Comparison of ENCODE assay signal across 7 mouse cellular contexts in the genomic region with DNA sequence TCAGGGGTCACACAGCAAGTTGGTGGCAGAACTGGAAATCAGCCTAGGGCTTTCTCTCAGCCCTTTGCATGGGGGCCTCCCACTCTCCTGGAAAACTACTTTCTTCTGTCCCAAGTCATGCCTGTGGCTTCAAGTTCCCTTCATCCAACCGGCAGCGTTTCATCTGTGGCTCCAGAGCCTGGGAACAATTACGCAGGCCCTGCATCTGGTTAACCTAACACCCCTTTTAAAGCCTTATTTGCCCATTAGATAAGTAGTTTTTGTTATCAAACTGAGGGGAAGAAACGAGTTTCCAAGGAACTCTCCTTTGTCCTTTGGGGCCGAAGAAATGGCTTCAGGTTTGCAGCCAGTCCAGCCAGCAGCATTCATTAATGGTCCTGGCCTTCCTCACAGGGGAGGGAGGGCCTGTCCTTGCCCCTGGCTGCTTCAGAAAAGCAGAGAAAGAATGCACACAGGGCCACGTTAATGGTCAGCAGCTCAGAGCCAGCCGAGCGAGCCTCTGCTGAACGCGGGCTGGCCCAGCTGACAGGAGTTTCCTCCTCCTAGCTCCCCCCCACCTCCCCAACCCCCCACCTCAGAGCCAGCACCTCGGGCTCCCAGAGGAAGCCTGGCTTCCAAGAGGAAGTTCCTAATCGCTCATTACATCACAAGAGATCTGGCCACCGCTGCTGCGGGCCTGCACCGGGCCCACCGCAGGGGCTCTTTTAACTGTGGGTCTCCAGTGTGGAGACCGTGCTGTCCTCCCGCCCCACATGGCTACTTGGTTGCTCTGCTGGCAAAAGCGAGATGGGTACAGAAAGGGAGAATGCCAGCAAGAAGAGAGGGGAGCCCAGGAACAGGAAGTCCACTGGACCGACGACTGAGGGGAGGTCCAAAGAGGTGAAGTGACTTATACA.
DNase-seq lines count a peak whose midpoint lies in the region; ATAC-seq and TF ChIP-seq lines count a peak whose summit lies in the region.

No protein-coding gene starts in this region.

- no peaks in the 10 kb centered on the region for H3K9me3 ChIP-seq in forebrain, embryonic 11.5 days (ENCODE audit: control insufficient read depth, low read length)
- no peaks in the 10 kb centered on the region for H3K9me3 ChIP-seq in intestine, embryonic 15.5 days
- H3K9me3 ChIP-seq in liver, embryonic 15.5 days (replicated peaks) = no peaks in the 10 kb centered on the region
- H3K9me3 ChIP-seq in stomach, embryonic 16.5 days (replicated peaks; ENCODE audit: control insufficient read depth, low read length) = no peaks in the 10 kb centered on the region

- H3K4me3 ChIP-seq in forebrain, embryonic 11.5 days (ENCODE audit: low read depth, low read length) = no peak overlapping the region
- H3K4me3 ChIP-seq in intestine, embryonic 15.5 days (replicated peaks) = no peak overlapping the region; the same call in 1 of the 2 replicates
- H3K4me3 ChIP-seq in liver, embryonic 15.5 days (replicated peaks) = no peak overlapping the region
- 0 out of 2 replicates have a peak overlapping the region, but pooled peaks have one; percentile 6 for H3K4me3 ChIP-seq in stomach, embryonic 16.5 days (replicated peaks; ENCODE audit: low read length)

- H3K27ac ChIP-seq in forebrain, embryonic 11.5 days (ENCODE audit: low read depth, low read length) = peak overlapping the region; percentile 62
- peak overlapping the region; percentile 90 for H3K27ac ChIP-seq in intestine, embryonic 15.5 days
- peak overlapping the region; percentile 38; the same call in 1 of the 2 replicates for H3K27ac ChIP-seq in liver, embryonic 15.5 days (replicated peaks)
- peak overlapping the region; percentile 98 for H3K27ac ChIP-seq in stomach, embryonic 16.5 days (ENCODE audit: low read length)

- peak; percentile 68 for DNase-seq in brain, embryonic 14.5 days (ENCODE audit: low read depth)
- peak; percentile 75 for DNase-seq in forebrain, embryonic 11.5 days (ENCODE audit: low spot score)
- DNase-seq in spleen, postnatal 10 days (ENCODE audit: low spot score in 2 of 2) = no peak
- no peak for DNase-seq in thymus, postnatal 25 days

- H3K27me3 ChIP-seq in forebrain, embryonic 11.5 days (ENCODE audit: control insufficient read depth, insufficient read depth, low read length) = no peaks in the 10 kb centered on the region
- H3K27me3 ChIP-seq in intestine, embryonic 15.5 days (replicated peaks) = no peaks in the 10 kb centered on the region
- H3K27me3 ChIP-seq in liver, embryonic 15.5 days = peaks cover 9% of the 10 kb centered on the region
- H3K27me3 ChIP-seq in stomach, embryonic 16.5 days (ENCODE audit: control insufficient read depth, insufficient read depth, low read length) = no peaks in the 10 kb centered on the region

- no peaks in the 10 kb centered on the region for H3K36me3 ChIP-seq in forebrain, embryonic 11.5 days (ENCODE audit: control insufficient read depth, insufficient read depth, low read length)
- no peaks in the 10 kb centered on the region for H3K36me3 ChIP-seq in intestine, embryonic 15.5 days
- no peaks in the 10 kb centered on the region for H3K36me3 ChIP-seq in liver, embryonic 15.5 days (replicated peaks)
- H3K36me3 ChIP-seq in stomach, embryonic 16.5 days (ENCODE audit: control insufficient read depth, insufficient read depth, low read length) = no peaks in the 10 kb centered on the region

- peak overlapping the region; percentile 33 for H3K4me2 ChIP-seq in forebrain, embryonic 11.5 days (ENCODE audit: low read depth, low read length, severe bottlenecking)
- peak overlapping the region; percentile 49 for H3K4me2 ChIP-seq in intestine, embryonic 15.5 days (replicated peaks)
- H3K4me2 ChIP-seq in liver, embryonic 15.5 days = peak overlapping the region; percentile 10; the same call in 1 of the 2 replicates
- peak overlapping the region; percentile 45 for H3K4me2 ChIP-seq in stomach, embryonic 16.5 days (ENCODE audit: low read depth, low read length)

- peaks cover 37% of the 10 kb centered on the region for H3K4me1 ChIP-seq in forebrain, embryonic 11.5 days (replicated peaks; ENCODE audit: control insufficient read depth, insufficient read depth, low read length)
- peaks cover 72% of the 10 kb centered on the region for H3K4me1 ChIP-seq in intestine, embryonic 15.5 days (replicated peaks)
- H3K4me1 ChIP-seq in liver, embryonic 15.5 days (replicated peaks) = peaks cover 63% of the 10 kb centered on the region
- H3K4me1 ChIP-seq in stomach, embryonic 16.5 days (ENCODE audit: control insufficient read depth, insufficient read depth, low read length) = peaks cover 74% of the 10 kb centered on the region

- TF ChIP-seq POLR2A in brain, embryonic 14.5 days (IDR thresholded peaks at IDR 0.05; ENCODE audit: borderline replicate concordance, extremely low read depth, insufficient read depth, insufficient read length, poor library complexity, severe bottlenecking) = no peak

- TF ChIP-seq CTCF in brain, embryonic 14.5 days (IDR thresholded peaks at IDR 0.05; ENCODE audit: borderline replicate concordance, extremely low read depth, insufficient read depth, insufficient read length) = no peak

- 0 out of 2 replicates have a peak, but pooled peaks have one; percentile 16 for ATAC-seq in forebrain, embryonic 11.5 days (replicated peaks; ENCODE audit: low FRiP score)
- ATAC-seq in intestine, embryonic 15.5 days = peak; percentile 16
- ATAC-seq in liver, embryonic 15.5 days (ENCODE audit: insufficient read depth) = no peak
- ATAC-seq in stomach, embryonic 16.5 days (ENCODE audit: insufficient read depth, low FRiP score) = peak; percentile 14; the same call in 1 of the 2 replicates

- peak overlapping the region; percentile 52 for H3K9ac ChIP-seq in forebrain, embryonic 11.5 days (ENCODE audit: low read length)
- H3K9ac ChIP-seq in intestine, embryonic 15.5 days = peak overlapping the region; percentile 28
- H3K9ac ChIP-seq in liver, embryonic 15.5 days = no peak overlapping the region
- H3K9ac ChIP-seq in stomach, embryonic 16.5 days (ENCODE audit: low read length) = peak overlapping the region; percentile 64

- WGBS in forebrain, embryonic 11.5 days = under 1% methylated on average over 21 of the region's 21 CpGs
- WGBS in intestine, embryonic 15.5 days = 11% methylated on average over 21 of the region's 21 CpGs
- WGBS in liver, embryonic 15.5 days (ENCODE audit: insufficient replicate concordance) = 14% methylated on average over 21 of the region's 21 CpGs
- WGBS in stomach, embryonic 16.5 days = 8% methylated on average over 21 of the region's 21 CpGs

Comparison
In these comparisons a context has a peak if more than half of its experiments do, and no peak if none do; other contexts are left out.
1. DNase-seq: peak in brain, embryonic 14.5 days (single experiment) and forebrain, embryonic 11.5 days (single experiment); none in spleen, postnatal 10 days (0 of 2) and thymus, postnatal 25 days (single experiment).
2. H3K27ac ChIP-seq: peak in every context shown above with its lines; median percentile 98 in stomach, embryonic 16.5 days; 90 in intestine, embryonic 15.5 days; 62 in forebrain, embryonic 11.5 days; 38 in liver, embryonic 15.5 days.
3. Peak in every context shown above with its lines, with median percentiles within 50 percentile points of each other: H3K4me2 ChIP-seq.